Mouse (Mus musculus): ENCODE results near the gene D17H6S53E. TPM values are rescaled to one million over a fixed set of nuclear protein-coding genes. Genes with fewer than 3 reads are reported as not detected.

The D17H6S53E gene
- total and polyA plus RNA-seq, 2 experiments from 2014 or later: 17.3 to 22.3 TPM

GRCm38 (mm10) chr17:35158850-35159593 is 32.8 kb downstream of the D17H6S53E start:
- Histone ChIP-seq H3K36me3 (replicated peaks; ENCODE audit: control insufficient read depth, insufficient read depth, low read length) (peaks cover 81% of the 10 kb centered on the region), H3K4me2 (ENCODE audit: low read depth, low read length) (no peak overlapping the region), H3K9ac (replicated peaks; ENCODE audit: low read depth, low read length) (no peak overlapping the region), H3K27me3 (ENCODE audit: control insufficient read depth, insufficient read depth, low read length) (no peaks in the 10 kb centered on the region), H3K4me1 (ENCODE audit: control insufficient read depth, insufficient read depth) (peaks cover 15% of the 10 kb centered on the region), H3K9me3 (replicated peaks; ENCODE audit: control insufficient read depth, low read length) (no peaks in the 10 kb centered on the region), H3K27ac (ENCODE audit: low read depth) (no peak overlapping the region), H3K4me3 (ENCODE audit: low read depth, low read length) (no peak overlapping the region)
- DNase-seq (ENCODE audit: low spot score): no peak
- ATAC-seq (ENCODE audit: insufficient read depth, low read depth): no peak
- WGBS: 92% methylated on average over 16 of the region's 16 CpGs
- TF ChIP-seq EP300 (IDR thresholded peaks at IDR 0.05; ENCODE audit: low read depth): no peak
- no peak for TF ChIP-seq CTCF (IDR thresholded peaks at IDR 0.05; ENCODE audit: low read depth)

- no peak overlapping the region for H3K4me3 ChIP-seq (ENCODE audit: low read depth, low read length)
- TF ChIP-seq EP300 (IDR thresholded peaks at IDR 0.05; ENCODE audit: low read depth): no peak
- peaks cover 15% of the 10 kb centered on the region for H3K4me1 ChIP-seq (ENCODE audit: control insufficient read depth, insufficient read depth)
- peaks cover 75% of the 10 kb centered on the region for H3K36me3 ChIP-seq (replicated peaks; ENCODE audit: control insufficient read depth, insufficient read depth, low read length)
- ATAC-seq (ENCODE audit: insufficient read depth, low read depth) (no peak), DNase-seq (ENCODE audit: low spot score) (no peak)
- no peak overlapping the region for H3K9ac ChIP-seq (replicated peaks; ENCODE audit: low read depth, low read length)
- 74% methylated on average over 7 of the region's 7 CpGs for WGBS
- no peaks in the 10 kb centered on the region for H3K27me3 ChIP-seq (ENCODE audit: control insufficient read depth, insufficient read depth, low read length)
- no peak overlapping the region for H3K4me2 ChIP-seq (ENCODE audit: low read depth, low read length)
- no peaks in the 10 kb centered on the region for H3K9me3 ChIP-seq (replicated peaks; ENCODE audit: control insufficient read depth, low read length)
- H3K27ac ChIP-seq (ENCODE audit: low read depth): no peak overlapping the region
These were observed 33.5 kb downstream of the D17H6S53E start for GRCm38 (mm10) chr17:35159638-35160037.

GRCm38 (mm10) chr17:35161421-35161820 is 35.2 kb downstream of the D17H6S53E start:
- Histone ChIP-seq H3K4me1 (ENCODE audit: control insufficient read depth, insufficient read depth) (peaks cover 23% of the 10 kb centered on the region), H3K4me3 (ENCODE audit: low read depth, low read length) (no peak overlapping the region), H3K36me3 (replicated peaks; ENCODE audit: control insufficient read depth, insufficient read depth, low read length) (peaks cover 57% of the 10 kb centered on the region), H3K27ac (ENCODE audit: low read depth) (no peak overlapping the region), H3K9ac (replicated peaks; ENCODE audit: low read depth, low read length) (no peak overlapping the region), H3K4me2 (ENCODE audit: low read depth, low read length) (0 out of 2 replicates have a peak overlapping the region, but pooled peaks have one; percentile 85), H3K27me3 (ENCODE audit: control insufficient read depth, insufficient read depth, low read length) (no peaks in the 10 kb centered on the region), H3K9me3 (replicated peaks; ENCODE audit: control insufficient read depth, low read length) (no peaks in the 10 kb centered on the region)
- no peak for DNase-seq (ENCODE audit: low spot score)
- WGBS: 67% methylated on average over 11 of the region's 11 CpGs
- no peak for ATAC-seq (ENCODE audit: insufficient read depth, low read depth)
- no peak for TF ChIP-seq EP300 (IDR thresholded peaks at IDR 0.05; ENCODE audit: low read depth)
- no peak for TF ChIP-seq CTCF (IDR thresholded peaks at IDR 0.05; ENCODE audit: low read depth)

- Histone ChIP-seq H3K9me3 (replicated peaks; ENCODE audit: control insufficient read depth, low read length) (no peaks in the 10 kb centered on the region), H3K4me3 (ENCODE audit: low read depth, low read length) (no peak overlapping the region), H3K27me3 (ENCODE audit: control insufficient read depth, insufficient read depth, low read length) (no peaks in the 10 kb centered on the region), H3K27ac (ENCODE audit: low read depth) (no peak overlapping the region), H3K9ac (replicated peaks; ENCODE audit: low read depth, low read length) (peak overlapping the region; percentile 100), H3K4me1 (ENCODE audit: control insufficient read depth, insufficient read depth) (peaks cover 23% of the 10 kb centered on the region), H3K4me2 (ENCODE audit: low read depth, low read length) (peak overlapping the region; percentile 85), H3K36me3 (replicated peaks; ENCODE audit: control insufficient read depth, insufficient read depth, low read length) (peaks cover 50% of the 10 kb centered on the region)
- 61% methylated on average over 14 of the region's 14 CpGs for WGBS
- ATAC-seq (ENCODE audit: insufficient read depth, low read depth) (no peak), DNase-seq (ENCODE audit: low spot score) (no peak)
- TF ChIP-seq CTCF (IDR thresholded peaks at IDR 0.05; ENCODE audit: low read depth) (no peak), EP300 (IDR thresholded peaks at IDR 0.05; ENCODE audit: low read depth) (no peak)
These were observed 35.9 kb downstream of the D17H6S53E start for GRCm38 (mm10) chr17:35162121-35162520.

- ATAC-seq (ENCODE audit: insufficient read depth, low read depth) (no peak), DNase-seq (ENCODE audit: low spot score) (no peak)
- H3K27me3 ChIP-seq (ENCODE audit: control insufficient read depth, insufficient read depth, low read length): no peaks in the 10 kb centered on the region
- peak overlapping the region; percentile 18; the same call in 1 of the 2 replicates for H3K27ac ChIP-seq (ENCODE audit: low read depth)
- WGBS: 10% methylated on average over 12 of the region's 12 CpGs
- H3K4me2 ChIP-seq (ENCODE audit: low read depth, low read length): peak overlapping the region; percentile 85
- H3K9ac ChIP-seq (replicated peaks; ENCODE audit: low read depth, low read length): peak overlapping the region; percentile 100
- TF ChIP-seq EP300 (IDR thresholded peaks at IDR 0.05; ENCODE audit: low read depth) (no peak), CTCF (IDR thresholded peaks at IDR 0.05; ENCODE audit: low read depth) (no peak)
- H3K9me3 ChIP-seq (replicated peaks; ENCODE audit: control insufficient read depth, low read length): no peaks in the 10 kb centered on the region
- H3K4me1 ChIP-seq (ENCODE audit: control insufficient read depth, insufficient read depth): peaks cover 23% of the 10 kb centered on the region
- H3K36me3 ChIP-seq (replicated peaks; ENCODE audit: control insufficient read depth, insufficient read depth, low read length): peaks cover 44% of the 10 kb centered on the region
- H3K4me3 ChIP-seq (ENCODE audit: low read depth, low read length): peak overlapping the region; percentile 100
These were observed 36.6 kb downstream of the D17H6S53E start for GRCm38 (mm10) chr17:35162730-35163129.

All from heart, postnatal 0 days (tissue).